Mouse (Mus musculus): Measurements from ENCODE around the gene Dcbld1. TPM values are rescaled to one million over a fixed set of nuclear protein-coding genes. Genes with fewer than 3 reads are reported as not detected.
"Not testable (repeated sequence)": the region's sequence is repeated elsewhere in the genome, so short reads cannot be mapped to it uniquely, and the experiment has no call there.

Gene Dcbld1
- total and polyA plus RNA-seq, 3 experiments, result under 0.01 TPM; not detected in 2

DNA sequence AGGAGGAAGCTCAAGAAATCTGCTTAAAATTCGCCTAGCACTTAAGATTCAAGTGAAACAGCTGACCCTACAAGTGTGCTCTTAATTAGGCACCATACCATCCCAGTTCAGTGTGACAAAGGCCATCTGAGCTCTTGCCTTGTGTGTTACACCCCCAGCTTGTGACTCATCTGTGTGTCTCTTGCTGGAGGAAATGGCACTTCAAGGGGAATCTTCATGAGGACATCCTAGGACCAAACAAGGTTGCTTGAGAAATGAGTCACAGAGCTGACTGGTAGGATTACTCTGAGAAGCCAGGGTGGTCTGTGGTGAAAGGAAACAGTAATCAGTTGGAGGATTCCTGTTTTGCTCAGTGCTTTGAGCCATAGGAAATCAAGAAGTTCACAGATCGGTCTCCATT is 39.6 kb downstream of the Dcbld1 start:
- DNase-seq (ENCODE audit: low spot score), result no peak
- no peak overlapping the region for H3K4me3 ChIP-seq (ENCODE audit: low read depth, low read length)
- no peaks in the 10 kb centered on the region for H3K4me1 ChIP-seq (ENCODE audit: insufficient read depth, low read depth, low read length)
- ATAC-seq (ENCODE audit: extremely low read depth, insufficient number of reproducible peaks, low FRiP score, poor library complexity, severe bottlenecking), result no peak
- H3K36me3 ChIP-seq (replicated peaks), result no peaks in the 10 kb centered on the region
- no peak for TF ChIP-seq GATA2 (IDR thresholded peaks at IDR 0.05; ENCODE audit: borderline replicate concordance, low read depth, low read length)
- TF ChIP-seq CTCF (IDR thresholded peaks at IDR 0.05; ENCODE audit: low read depth, low read length), result no peak
- no peaks in the 10 kb centered on the region for H3K9me3 ChIP-seq (replicated peaks)
- H3K27me3 ChIP-seq (ENCODE audit: insufficient read depth, low read length), result no peaks in the 10 kb centered on the region

DNA sequence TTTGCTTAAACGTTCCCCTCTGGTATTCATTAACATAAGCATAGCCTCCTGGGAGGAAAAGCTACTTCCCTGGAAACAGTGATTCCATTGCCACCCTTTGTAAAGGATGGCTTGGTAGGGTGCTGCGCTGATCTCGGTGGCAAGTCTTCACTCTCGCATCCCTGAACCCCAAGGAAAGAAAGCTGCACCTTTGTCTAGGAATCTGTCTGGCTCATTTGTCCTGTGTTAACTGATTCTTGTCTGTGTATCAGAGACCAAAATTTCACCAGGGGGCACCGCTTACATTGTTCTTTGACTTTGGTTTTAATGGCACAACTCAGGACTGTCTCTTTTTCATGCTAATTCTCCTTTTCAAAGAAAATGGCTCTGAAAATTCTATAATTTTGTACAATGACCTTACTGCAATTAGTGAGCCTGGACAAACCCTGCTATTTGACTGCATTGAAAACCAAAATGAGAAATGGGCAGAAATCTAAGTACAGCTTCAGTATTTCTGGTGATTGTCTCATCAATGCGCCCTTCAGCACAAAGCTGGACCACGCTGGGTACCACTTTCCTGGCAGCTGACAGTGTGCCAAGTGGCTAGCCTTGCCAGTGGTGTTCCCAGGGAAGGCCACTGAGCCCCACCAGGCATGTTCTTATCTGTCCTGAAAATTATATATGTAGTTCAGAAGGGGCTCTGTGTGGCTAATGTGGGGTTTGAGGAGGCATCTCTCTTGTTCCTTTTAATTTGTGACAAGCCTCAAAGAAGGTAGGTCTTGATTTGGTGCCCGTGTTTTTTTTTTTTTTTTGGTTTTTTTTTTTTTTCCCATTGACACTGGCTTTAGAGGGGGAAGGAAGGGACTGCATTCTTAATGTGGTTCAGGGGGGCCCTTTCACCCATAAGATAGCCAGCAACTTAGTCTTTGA is 40.8 kb downstream of the Dcbld1 start:
- TF ChIP-seq CTCF (IDR thresholded peaks at IDR 0.05; ENCODE audit: low read depth, low read length) (no peak), GATA1 (IDR thresholded peaks at IDR 0.05; ENCODE audit: borderline replicate concordance, low read length) (no peak), TAL1 (conservative IDR thresholded peaks at IDR 0.05; ENCODE audit: low read depth, low read length) (no peak), POLR2AphosphoS5 (IDR thresholded peaks at IDR 0.05; ENCODE audit: insufficient replicate concordance, low read depth, low read length) (no peak), GATA2 (IDR thresholded peaks at IDR 0.05; ENCODE audit: borderline replicate concordance, low read depth, low read length) (no peak)
- H3K9me3 ChIP-seq (replicated peaks), result no peaks in the 10 kb centered on the region
- no peak for ATAC-seq (ENCODE audit: extremely low read depth, insufficient number of reproducible peaks, low FRiP score, poor library complexity, severe bottlenecking)
- H3K4me1 ChIP-seq (ENCODE audit: insufficient read depth, low read depth, low read length), result no peaks in the 10 kb centered on the region
- no peaks in the 10 kb centered on the region for H3K36me3 ChIP-seq (replicated peaks)
- DNase-seq (ENCODE audit: low spot score), result no peak
- H3K4me3 ChIP-seq (ENCODE audit: low read depth, low read length), result no peak overlapping the region
- no peaks in the 10 kb centered on the region for H3K27me3 ChIP-seq (ENCODE audit: insufficient read depth, low read length)

DNA sequence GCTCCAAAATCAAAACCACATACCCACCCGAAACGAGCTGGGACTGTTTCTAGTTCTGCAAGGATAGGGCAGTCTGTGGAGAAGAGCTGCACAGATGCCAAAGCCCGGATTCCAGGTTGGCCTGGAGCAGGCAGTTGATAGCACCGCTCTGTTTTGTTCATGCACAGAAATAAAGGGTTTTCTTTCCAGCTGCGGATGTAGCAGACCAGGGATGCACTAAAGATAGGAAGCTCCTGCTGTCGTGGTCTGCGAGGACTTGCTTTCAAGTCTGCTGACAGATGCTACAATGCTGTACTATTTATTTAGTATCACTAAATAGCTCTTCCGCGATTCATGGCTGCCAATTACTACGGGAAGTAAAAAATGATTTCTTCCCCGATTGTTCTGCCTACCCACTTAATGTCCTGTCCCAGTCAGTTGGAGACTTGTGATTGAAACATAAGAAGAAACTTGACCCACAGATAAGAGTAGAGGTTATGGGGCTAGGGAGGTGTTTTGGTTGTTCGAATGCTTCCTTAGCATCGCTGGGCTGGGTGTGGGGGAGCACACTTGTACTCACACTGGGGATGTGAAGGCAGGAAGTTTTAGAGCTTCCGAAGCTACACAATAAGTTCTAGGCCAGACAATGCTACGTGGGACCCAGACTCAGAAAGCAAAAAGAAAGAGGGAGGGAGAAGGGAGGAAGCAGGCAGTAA is 41.6 kb downstream of the Dcbld1 start:
- no peak for DNase-seq (ENCODE audit: low spot score)
- Histone ChIP-seq H3K4me3 (ENCODE audit: low read depth, low read length) (no peak overlapping the region), H3K27me3 (ENCODE audit: insufficient read depth, low read length) (no peaks in the 10 kb centered on the region), H3K9me3 (replicated peaks) (no peaks in the 10 kb centered on the region), H3K4me1 (ENCODE audit: insufficient read depth, low read depth, low read length) (no peaks in the 10 kb centered on the region), H3K36me3 (replicated peaks) (no peaks in the 10 kb centered on the region)
- TF ChIP-seq POLR2AphosphoS5 (IDR thresholded peaks at IDR 0.05; ENCODE audit: insufficient replicate concordance, low read depth, low read length), result no peak
- no peak for TF ChIP-seq GATA1 (IDR thresholded peaks at IDR 0.05; ENCODE audit: borderline replicate concordance, low read length)
- no peak for TF ChIP-seq TAL1 (conservative IDR thresholded peaks at IDR 0.05; ENCODE audit: low read depth, low read length)
- TF ChIP-seq GATA2 (IDR thresholded peaks at IDR 0.05; ENCODE audit: borderline replicate concordance, low read depth, low read length), result no peak
- no peak for TF ChIP-seq CTCF (IDR thresholded peaks at IDR 0.05; ENCODE audit: low read depth, low read length)
- ATAC-seq (ENCODE audit: extremely low read depth, insufficient number of reproducible peaks, low FRiP score, poor library complexity, severe bottlenecking), result no peak

DNA sequence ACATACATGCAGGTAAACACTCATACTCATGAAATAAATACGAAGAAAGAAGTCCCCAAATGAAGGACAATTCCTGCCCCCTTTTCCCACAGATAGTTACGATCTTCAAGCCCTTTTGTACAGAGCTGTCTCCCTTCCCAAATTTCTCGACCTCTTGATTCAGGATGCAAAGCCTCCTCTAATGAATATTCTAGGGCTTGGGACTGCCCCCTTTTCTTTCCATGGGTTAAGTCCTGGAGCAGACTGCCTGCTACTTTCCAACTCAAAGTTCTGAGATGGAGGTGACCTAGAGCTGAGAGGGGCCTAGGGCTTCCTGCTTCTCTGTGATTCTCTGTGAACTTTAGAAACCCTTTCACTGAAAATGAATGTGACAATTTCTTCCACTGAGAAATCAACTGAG is 43.2 kb downstream of the Dcbld1 start:
- no peaks in the 10 kb centered on the region for H3K36me3 ChIP-seq (replicated peaks)
- no peak for DNase-seq (ENCODE audit: low spot score)
- no peak for TF ChIP-seq POLR2AphosphoS5 (IDR thresholded peaks at IDR 0.05; ENCODE audit: insufficient replicate concordance, low read depth, low read length)
- TF ChIP-seq GATA2 (IDR thresholded peaks at IDR 0.05; ENCODE audit: borderline replicate concordance, low read depth, low read length), result no peak
- no peak for TF ChIP-seq CTCF (IDR thresholded peaks at IDR 0.05; ENCODE audit: low read depth, low read length)
- TF ChIP-seq TAL1 (conservative IDR thresholded peaks at IDR 0.05; ENCODE audit: low read depth, low read length), result no peak
- TF ChIP-seq GATA1 (IDR thresholded peaks at IDR 0.05; ENCODE audit: borderline replicate concordance, low read length), result no peak
- ATAC-seq (ENCODE audit: extremely low read depth, insufficient number of reproducible peaks, low FRiP score, poor library complexity, severe bottlenecking), result no peak
- no peak overlapping the region for H3K4me3 ChIP-seq (ENCODE audit: low read depth, low read length)
- H3K9me3 ChIP-seq (replicated peaks), result no peaks in the 10 kb centered on the region
- no peaks in the 10 kb centered on the region for H3K27me3 ChIP-seq (ENCODE audit: insufficient read depth, low read length)
- H3K4me1 ChIP-seq (ENCODE audit: insufficient read depth, low read depth, low read length), result no peaks in the 10 kb centered on the region

DNA sequence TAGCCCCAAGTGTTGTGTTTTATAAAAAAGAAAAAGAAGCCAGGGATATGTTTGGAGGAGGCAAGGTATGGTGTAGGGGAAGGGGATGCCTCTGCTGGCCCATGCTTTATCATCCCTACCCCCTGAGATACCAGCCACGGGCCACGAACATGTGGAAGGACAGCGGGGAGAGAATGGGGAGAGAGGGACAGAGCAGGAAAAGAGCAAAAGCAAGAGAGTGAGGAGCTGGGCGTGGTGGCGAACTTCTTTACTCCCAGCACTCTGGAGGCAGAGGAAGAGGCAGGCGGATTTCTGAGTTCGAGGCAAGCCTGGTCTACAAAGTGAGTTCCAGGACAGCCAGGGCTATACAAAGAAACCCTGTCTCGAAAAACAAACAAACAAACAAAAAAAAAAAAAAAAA is 44.1 kb downstream of the Dcbld1 start:
- H3K4me3 ChIP-seq (ENCODE audit: low read depth, low read length); H3K4me1 ChIP-seq (ENCODE audit: insufficient read depth, low read depth, low read length); H3K36me3 ChIP-seq (replicated peaks); H3K27me3 ChIP-seq (ENCODE audit: insufficient read depth, low read length); H3K9me3 ChIP-seq (replicated peaks); ATAC-seq (ENCODE audit: extremely low read depth, insufficient number of reproducible peaks, low FRiP score, poor library complexity, severe bottlenecking); DNase-seq (ENCODE audit: low spot score): not testable (repeated sequence)

DNA sequence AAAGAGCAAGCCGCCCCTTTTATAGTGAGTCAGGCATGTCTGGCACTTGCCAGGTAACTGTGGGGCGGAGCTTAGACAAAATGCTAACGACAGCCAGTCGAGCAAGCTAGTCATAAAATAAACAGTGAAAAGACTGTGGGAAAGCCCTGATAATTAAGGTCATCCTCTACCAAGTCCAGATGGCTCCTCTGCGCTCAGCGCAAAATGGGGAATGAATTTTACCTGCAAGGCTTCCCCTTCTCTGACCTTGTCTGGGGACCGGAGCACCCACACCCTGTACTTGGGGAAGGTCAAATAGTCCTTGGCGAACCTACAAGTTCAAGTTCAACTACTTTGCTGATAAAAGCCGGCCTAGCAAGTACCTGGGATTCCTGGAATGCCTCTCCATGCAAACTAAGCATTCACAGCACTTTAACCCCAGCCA is 44.6 kb downstream of the Dcbld1 start:
- no peaks in the 10 kb centered on the region for H3K9me3 ChIP-seq (replicated peaks)
- H3K27me3 ChIP-seq (ENCODE audit: insufficient read depth, low read length), result no peaks in the 10 kb centered on the region
- no peak overlapping the region for H3K4me3 ChIP-seq (ENCODE audit: low read depth, low read length)
- TF ChIP-seq POLR2AphosphoS5 (IDR thresholded peaks at IDR 0.05; ENCODE audit: insufficient replicate concordance, low read depth, low read length), result no peak
- TF ChIP-seq TAL1 (conservative IDR thresholded peaks at IDR 0.05; ENCODE audit: low read depth, low read length), result no peak
- TF ChIP-seq GATA2 (IDR thresholded peaks at IDR 0.05; ENCODE audit: borderline replicate concordance, low read depth, low read length), result no peak
- TF ChIP-seq GATA1 (IDR thresholded peaks at IDR 0.05; ENCODE audit: borderline replicate concordance, low read length), result no peak
- no peaks in the 10 kb centered on the region for H3K4me1 ChIP-seq (ENCODE audit: insufficient read depth, low read depth, low read length)
- DNase-seq (ENCODE audit: low spot score), result no peak
- no peaks in the 10 kb centered on the region for H3K36me3 ChIP-seq (replicated peaks)
- no peak for ATAC-seq (ENCODE audit: extremely low read depth, insufficient number of reproducible peaks, low FRiP score, poor library complexity, severe bottlenecking)
